Mouse (Mus musculus): ENCODE results near the gene Sde2. TPM values are rescaled to one million over a fixed set of nuclear protein-coding genes. Genes with fewer than 3 reads are reported as not detected.

Gene Sde2
- polyA plus RNA-seq, 1 experiment from 2014 or later: 32.1 TPM

DNA sequence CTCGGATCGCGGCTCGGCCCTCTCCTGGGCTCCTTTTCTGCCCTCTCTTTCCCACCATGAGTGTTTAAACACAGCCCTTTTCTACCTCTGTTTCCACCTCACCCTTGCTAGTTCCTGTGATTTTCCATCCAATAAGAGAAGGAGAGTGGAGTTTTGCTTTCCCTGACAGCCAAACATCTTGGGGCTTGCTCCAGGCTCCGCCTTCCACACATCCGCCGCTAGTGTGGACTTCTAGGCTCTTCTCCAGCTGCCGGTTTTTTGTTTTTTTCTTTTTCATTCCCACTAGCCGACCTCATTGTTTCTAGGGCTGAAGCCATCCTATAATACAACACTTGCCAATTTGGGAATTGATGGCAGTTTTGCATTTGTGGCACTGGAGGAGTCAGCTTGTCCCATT, 2.8 kb upstream of the Sde2 start:
- H3K9me3 ChIP-seq (replicated peaks; ENCODE audit: control insufficient read depth, low read length, poor library complexity, severe bottlenecking): no peaks in the 10 kb centered on the region
- peaks cover 36% of the 10 kb centered on the region for H3K4me1 ChIP-seq (ENCODE audit: control insufficient read depth, insufficient read depth, low read length)
- peak overlapping the region; percentile 55 for H3K4me2 ChIP-seq (ENCODE audit: low read length)
- H3K4me3 ChIP-seq (ENCODE audit: low read depth, low read length): peak overlapping the region; percentile 26
- H3K27ac ChIP-seq (ENCODE audit: low read length): peak overlapping the region; percentile 89
- ATAC-seq: peak; percentile 76
- H3K36me3 ChIP-seq (ENCODE audit: control insufficient read depth, insufficient read depth, low read length): no peaks in the 10 kb centered on the region
- 3% methylated on average over 9 of the region's 9 CpGs for WGBS
- peak overlapping the region; percentile 65 for H3K9ac ChIP-seq (ENCODE audit: low read depth, low read length)
- no peaks in the 10 kb centered on the region for H3K27me3 ChIP-seq (ENCODE audit: control insufficient read depth, insufficient read depth, low read depth, low read length)

DNA sequence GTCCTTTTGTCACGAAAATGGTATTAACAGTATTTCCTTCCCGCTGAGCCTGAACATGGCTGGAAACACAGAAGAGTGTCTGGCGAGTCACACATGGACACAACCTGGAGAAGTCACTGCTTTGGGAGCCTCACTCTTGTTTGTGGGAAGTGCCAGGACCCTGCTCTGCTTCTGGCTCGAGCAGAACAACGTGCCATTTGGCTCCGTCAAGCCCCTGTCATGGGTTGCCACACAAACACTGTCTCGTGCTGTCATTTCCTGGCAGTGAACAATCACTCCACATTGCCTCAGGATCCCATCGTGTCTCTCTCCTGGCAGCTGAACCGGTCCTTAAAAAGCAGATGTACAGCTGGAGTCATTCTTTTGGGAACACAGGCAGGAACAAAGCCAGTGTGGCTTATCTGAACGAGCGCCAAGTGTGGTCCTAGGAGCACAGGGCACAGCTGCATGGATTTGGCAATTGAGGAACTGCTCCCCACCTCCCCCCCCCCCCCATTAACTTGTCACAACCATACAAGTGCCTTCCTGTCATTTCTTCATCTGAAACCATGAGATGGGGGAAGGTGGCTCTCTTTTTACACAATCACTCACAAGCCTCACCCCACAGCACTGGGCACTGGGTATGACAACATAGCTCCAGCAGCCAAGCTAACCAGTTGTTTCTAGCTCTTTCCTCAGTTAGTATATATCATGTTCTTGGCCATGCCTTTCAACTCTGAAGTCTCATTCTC, 2.3 kb upstream of the Sde2 start:
- Histone ChIP-seq H3K27ac (ENCODE audit: low read length) (peak overlapping the region; percentile 89), H3K36me3 (ENCODE audit: control insufficient read depth, insufficient read depth, low read length) (no peaks in the 10 kb centered on the region), H3K4me3 (ENCODE audit: low read depth, low read length) (peak overlapping the region; percentile 26), H3K27me3 (ENCODE audit: control insufficient read depth, insufficient read depth, low read depth, low read length) (no peaks in the 10 kb centered on the region), H3K9me3 (replicated peaks; ENCODE audit: control insufficient read depth, low read length, poor library complexity, severe bottlenecking) (no peaks in the 10 kb centered on the region), H3K4me1 (ENCODE audit: control insufficient read depth, insufficient read depth, low read length) (peaks cover 36% of the 10 kb centered on the region), H3K9ac (ENCODE audit: low read depth, low read length) (peak overlapping the region; percentile 52), H3K4me2 (ENCODE audit: low read length) (peak overlapping the region; percentile 55)
- 4% methylated on average over 11 of the region's 11 CpGs for WGBS
- ATAC-seq: peak; percentile 39

DNA sequence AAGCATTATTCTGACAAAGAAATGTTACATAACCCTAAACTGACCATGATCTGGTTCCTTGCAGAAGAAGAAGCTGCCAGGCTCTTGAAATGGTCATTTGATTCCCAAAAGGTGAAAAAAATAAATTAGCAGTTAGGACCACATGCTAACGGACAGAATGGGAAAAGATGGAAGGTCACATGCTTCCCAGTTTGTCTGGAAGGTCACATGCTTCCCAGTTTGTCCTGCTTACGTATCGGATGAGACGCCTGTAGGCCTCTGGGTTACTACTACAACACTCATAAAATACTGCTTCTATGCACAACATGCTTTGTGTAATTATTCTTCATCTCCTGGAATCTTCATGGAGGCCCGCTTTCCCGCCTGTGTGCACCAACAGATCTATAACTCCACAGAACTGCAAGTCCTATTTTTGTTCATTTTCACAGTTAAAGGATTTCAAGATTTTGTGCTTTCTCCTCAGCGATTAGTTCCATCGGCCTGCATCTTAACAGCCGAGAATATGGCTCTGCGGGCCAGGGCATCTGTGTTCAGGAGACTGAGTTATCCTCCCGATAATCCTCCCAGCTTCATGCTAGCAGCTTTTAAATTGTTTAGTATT, 1.1 kb upstream of the Sde2 start:
- Histone ChIP-seq H3K9ac (ENCODE audit: low read depth, low read length) (peak overlapping the region; percentile 73), H3K4me3 (ENCODE audit: low read depth, low read length) (peak overlapping the region; percentile 84), H3K9me3 (replicated peaks; ENCODE audit: control insufficient read depth, low read length, poor library complexity, severe bottlenecking) (no peaks in the 10 kb centered on the region), H3K4me1 (ENCODE audit: control insufficient read depth, insufficient read depth, low read length) (peaks cover 36% of the 10 kb centered on the region), H3K4me2 (ENCODE audit: low read length) (peak overlapping the region; percentile 75), H3K36me3 (ENCODE audit: control insufficient read depth, insufficient read depth, low read length) (no peaks in the 10 kb centered on the region), H3K27me3 (ENCODE audit: control insufficient read depth, insufficient read depth, low read depth, low read length) (no peaks in the 10 kb centered on the region), H3K27ac (ENCODE audit: low read length) (peak overlapping the region; percentile 99)
- peak; percentile 12; the same call in 1 of the 2 replicates for ATAC-seq
- 18% methylated on average over 11 of the region's 11 CpGs for WGBS

DNA sequence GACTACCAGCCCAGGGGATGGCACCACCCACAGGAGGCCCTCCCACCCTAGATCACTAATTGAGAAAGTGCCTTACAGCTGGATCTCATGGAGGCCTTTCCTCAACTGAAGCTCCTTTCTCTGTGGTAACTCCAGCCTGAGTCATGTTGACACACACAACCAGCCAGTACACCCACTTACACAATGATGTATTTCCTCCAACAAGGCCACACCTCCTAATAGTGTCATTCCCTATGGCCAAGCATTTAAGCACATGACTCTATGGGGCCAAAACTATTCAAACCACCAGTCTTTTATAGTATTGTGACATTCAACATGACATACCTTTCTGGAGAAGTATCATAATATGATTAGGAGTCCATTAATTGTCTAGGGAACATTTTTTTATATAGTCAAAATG, 7.8 kb downstream of the Sde2 start:
- H3K4me2 ChIP-seq (ENCODE audit: low read length): no peak overlapping the region
- H3K4me1 ChIP-seq (ENCODE audit: control insufficient read depth, insufficient read depth, low read length): no peaks in the 10 kb centered on the region
- no peak overlapping the region for H3K27ac ChIP-seq (ENCODE audit: low read length)
- no peak overlapping the region for H3K9ac ChIP-seq (ENCODE audit: low read depth, low read length)
- no peaks in the 10 kb centered on the region for H3K9me3 ChIP-seq (replicated peaks; ENCODE audit: control insufficient read depth, low read length, poor library complexity, severe bottlenecking)
- no peak overlapping the region for H3K4me3 ChIP-seq (ENCODE audit: low read depth, low read length)
- H3K27me3 ChIP-seq (ENCODE audit: control insufficient read depth, insufficient read depth, low read depth, low read length): no peaks in the 10 kb centered on the region
- H3K36me3 ChIP-seq (ENCODE audit: control insufficient read depth, insufficient read depth, low read length): peaks cover 45% of the 10 kb centered on the region
- no peak for ATAC-seq

DNA sequence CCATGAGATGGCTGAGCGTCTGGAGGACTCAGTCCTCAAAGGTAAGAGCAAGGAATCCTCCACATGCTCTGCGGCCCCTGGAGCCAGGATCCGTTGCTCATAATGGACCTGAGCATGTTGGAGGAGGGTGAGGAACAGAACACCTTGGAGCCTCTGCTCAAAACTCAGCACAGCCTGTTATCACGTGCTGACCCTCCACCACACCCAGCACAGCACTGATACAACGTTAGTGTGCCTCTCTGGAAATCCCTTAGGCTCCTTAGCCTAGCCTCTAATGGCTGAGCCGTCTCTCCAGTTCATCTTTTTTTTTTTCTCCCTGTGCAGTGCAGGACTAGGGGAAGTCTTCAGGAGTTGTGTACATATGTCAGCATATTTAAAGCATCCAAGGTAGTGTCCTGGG, 9.1 kb downstream of the Sde2 start:
- no peak overlapping the region for H3K9ac ChIP-seq (ENCODE audit: low read depth, low read length)
- H3K4me2 ChIP-seq (ENCODE audit: low read length): no peak overlapping the region
- no peak overlapping the region for H3K4me3 ChIP-seq (ENCODE audit: low read depth, low read length)
- H3K27ac ChIP-seq (ENCODE audit: low read length): no peak overlapping the region
- WGBS: 89% methylated on average over 6 of the region's 6 CpGs
- no peaks in the 10 kb centered on the region for H3K4me1 ChIP-seq (ENCODE audit: control insufficient read depth, insufficient read depth, low read length)
- H3K27me3 ChIP-seq (ENCODE audit: control insufficient read depth, insufficient read depth, low read depth, low read length): no peaks in the 10 kb centered on the region
- H3K9me3 ChIP-seq (replicated peaks; ENCODE audit: control insufficient read depth, low read length, poor library complexity, severe bottlenecking): no peaks in the 10 kb centered on the region
- no peak for ATAC-seq
- H3K36me3 ChIP-seq (ENCODE audit: control insufficient read depth, insufficient read depth, low read length): peaks cover 45% of the 10 kb centered on the region

DNA sequence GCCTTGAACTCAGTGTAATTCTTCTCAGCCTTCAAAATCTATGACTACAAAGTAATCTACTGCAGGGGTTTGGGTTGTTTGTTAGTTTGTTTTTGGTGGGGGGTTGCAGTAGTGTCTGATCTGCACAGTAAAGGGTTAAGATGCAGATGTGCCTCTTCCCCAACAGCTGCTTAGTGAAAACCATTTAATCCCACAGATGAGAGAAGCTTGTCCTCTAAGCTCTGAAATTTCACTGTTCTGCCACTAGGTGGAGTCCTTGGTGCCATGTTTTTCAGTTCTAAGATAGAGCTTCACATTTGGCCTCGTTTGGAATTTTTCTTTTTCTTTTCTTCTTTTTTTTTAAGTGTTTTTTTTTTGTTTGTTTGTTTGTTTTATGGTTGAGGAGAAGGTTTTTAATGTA, 12.7 kb downstream of the Sde2 start:
- WGBS: 8% methylated on average over 1 of the region's 1 CpGs
- H3K9ac ChIP-seq (ENCODE audit: low read depth, low read length): no peak overlapping the region
- no peak overlapping the region for H3K27ac ChIP-seq (ENCODE audit: low read length)
- H3K36me3 ChIP-seq (ENCODE audit: control insufficient read depth, insufficient read depth, low read length): peaks cover 30% of the 10 kb centered on the region
- no peak for ATAC-seq
- no peaks in the 10 kb centered on the region for H3K27me3 ChIP-seq (ENCODE audit: control insufficient read depth, insufficient read depth, low read depth, low read length)
- no peak overlapping the region for H3K4me2 ChIP-seq (ENCODE audit: low read length)
- no peak overlapping the region for H3K4me3 ChIP-seq (ENCODE audit: low read depth, low read length)
- no peaks in the 10 kb centered on the region for H3K4me1 ChIP-seq (ENCODE audit: control insufficient read depth, insufficient read depth, low read length)
- H3K9me3 ChIP-seq (replicated peaks; ENCODE audit: control insufficient read depth, low read length, poor library complexity, severe bottlenecking): no peaks in the 10 kb centered on the region

DNA sequence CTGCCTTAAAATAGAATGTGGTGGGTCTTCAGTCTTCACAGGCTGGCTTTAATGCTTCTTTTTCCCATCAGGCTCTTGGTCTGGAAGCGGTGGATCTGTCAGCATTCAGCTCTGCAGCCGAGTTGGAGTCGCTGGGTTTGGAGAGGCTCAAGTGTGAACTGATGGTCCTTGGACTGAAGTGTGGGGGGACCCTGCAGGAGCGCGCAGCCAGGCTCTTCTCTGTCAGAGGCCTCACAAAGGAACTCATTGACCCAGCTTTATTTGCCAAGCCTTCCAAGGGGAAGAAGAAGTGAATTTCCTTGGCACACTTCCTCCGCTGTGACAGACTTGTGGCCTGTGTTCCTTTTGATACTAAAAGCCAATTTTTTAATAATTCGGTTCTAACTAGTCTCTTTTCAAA, 15.1 kb downstream of the Sde2 start:
- H3K4me3 ChIP-seq (ENCODE audit: low read depth, low read length): no peak overlapping the region
- H3K9ac ChIP-seq (ENCODE audit: low read depth, low read length): no peak overlapping the region
- peaks cover 20% of the 10 kb centered on the region for H3K36me3 ChIP-seq (ENCODE audit: control insufficient read depth, insufficient read depth, low read length)
- no peaks in the 10 kb centered on the region for H3K9me3 ChIP-seq (replicated peaks; ENCODE audit: control insufficient read depth, low read length, poor library complexity, severe bottlenecking)
- H3K4me1 ChIP-seq (ENCODE audit: control insufficient read depth, insufficient read depth, low read length): no peaks in the 10 kb centered on the region
- no peak overlapping the region for H3K27ac ChIP-seq (ENCODE audit: low read length)
- no peak overlapping the region for H3K4me2 ChIP-seq (ENCODE audit: low read length)
- WGBS: 94% methylated on average over 7 of the region's 7 CpGs
- ATAC-seq: no peak
- no peaks in the 10 kb centered on the region for H3K27me3 ChIP-seq (ENCODE audit: control insufficient read depth, insufficient read depth, low read depth, low read length)

DNA sequence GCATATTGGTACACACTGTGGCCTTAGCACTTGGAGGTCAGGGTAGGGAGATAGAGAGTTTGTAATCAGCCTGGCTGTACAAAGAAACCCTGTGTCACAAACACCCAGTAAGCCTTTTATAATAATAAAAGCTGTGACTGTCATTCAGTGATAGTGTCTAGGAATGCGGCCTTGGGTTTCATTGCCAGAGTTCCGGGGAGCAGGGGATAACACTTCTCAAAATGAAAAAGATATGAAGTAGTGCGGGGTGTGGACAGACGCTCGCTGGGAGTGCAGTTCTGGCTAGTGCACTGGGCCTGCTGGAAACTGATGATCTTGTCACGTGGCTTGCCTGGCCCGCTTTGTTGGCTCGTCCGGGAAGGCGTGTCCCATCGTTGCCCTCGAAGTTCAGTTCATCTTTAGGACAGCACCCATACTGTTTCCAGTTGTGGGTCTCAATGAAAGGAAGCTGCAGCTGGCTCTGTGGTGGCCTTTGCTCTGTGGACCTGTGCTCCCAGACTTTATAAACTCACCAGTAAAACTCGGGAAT, 19.3 kb downstream of the Sde2 start:
- no peaks in the 10 kb centered on the region for H3K4me1 ChIP-seq (ENCODE audit: control insufficient read depth, insufficient read depth, low read length)
- no peak for ATAC-seq
- H3K36me3 ChIP-seq (ENCODE audit: control insufficient read depth, insufficient read depth, low read length): peaks cover 9% of the 10 kb centered on the region
- H3K9me3 ChIP-seq (replicated peaks; ENCODE audit: control insufficient read depth, low read length, poor library complexity, severe bottlenecking): no peaks in the 10 kb centered on the region
- H3K27ac ChIP-seq (ENCODE audit: low read length): no peak overlapping the region
- WGBS: 75% methylated on average over 13 of the region's 13 CpGs
- no peaks in the 10 kb centered on the region for H3K27me3 ChIP-seq (ENCODE audit: control insufficient read depth, insufficient read depth, low read depth, low read length)
- H3K4me3 ChIP-seq (ENCODE audit: low read depth, low read length): no peak overlapping the region
- H3K4me2 ChIP-seq (ENCODE audit: low read length): no peak overlapping the region
- no peak overlapping the region for H3K9ac ChIP-seq (ENCODE audit: low read depth, low read length)

DNA sequence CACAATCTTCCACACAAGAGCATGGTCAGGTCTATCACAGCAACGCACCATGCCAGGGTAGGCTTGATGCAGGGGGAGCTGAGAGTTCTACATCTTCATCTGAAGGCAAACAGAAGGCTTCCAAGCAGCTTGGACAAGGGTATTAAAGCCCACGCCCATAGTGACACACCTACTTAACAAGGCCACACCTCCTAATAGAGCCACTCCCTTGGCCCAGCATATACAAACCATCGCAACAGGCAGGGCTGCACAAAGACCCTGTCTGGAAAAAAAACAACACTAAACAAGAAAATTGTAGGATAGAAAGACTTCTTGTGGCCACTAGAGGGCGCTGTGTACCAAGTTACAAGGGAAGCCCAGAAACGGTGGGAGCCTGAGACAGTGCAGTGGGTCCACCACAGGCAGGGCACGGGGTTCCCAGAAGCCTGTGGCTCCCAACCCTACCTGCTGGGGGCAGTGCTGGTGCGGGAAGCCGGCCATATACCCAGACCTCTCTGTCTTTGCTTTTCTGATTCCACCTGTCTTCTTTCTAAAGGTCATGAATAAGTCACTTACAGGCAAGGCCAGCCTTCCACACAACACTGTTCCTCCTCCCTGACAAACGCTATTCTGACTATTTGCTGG, 23.0 kb downstream of the Sde2 start:
- no peaks in the 10 kb centered on the region for H3K9me3 ChIP-seq (replicated peaks; ENCODE audit: control insufficient read depth, low read length, poor library complexity, severe bottlenecking)
- WGBS: 19% methylated on average over 9 of the region's 9 CpGs
- no peak overlapping the region for H3K9ac ChIP-seq (ENCODE audit: low read depth, low read length)
- ATAC-seq: no peak
- H3K36me3 ChIP-seq (ENCODE audit: control insufficient read depth, insufficient read depth, low read length): no peaks in the 10 kb centered on the region
- H3K4me1 ChIP-seq (ENCODE audit: control insufficient read depth, insufficient read depth, low read length): no peaks in the 10 kb centered on the region
- H3K4me3 ChIP-seq (ENCODE audit: low read depth, low read length): no peak overlapping the region
- no peak overlapping the region for H3K27ac ChIP-seq (ENCODE audit: low read length)
- H3K4me2 ChIP-seq (ENCODE audit: low read length): no peak overlapping the region
- no peaks in the 10 kb centered on the region for H3K27me3 ChIP-seq (ENCODE audit: control insufficient read depth, insufficient read depth, low read depth, low read length)

Measured in midbrain, embryonic 16.5 days (tissue).